Mouse (Mus musculus) E14TG2a.4 (cell line): ENCODE measurements at regions not wholly inside any gene's neighbourhood (a gene's known extent, or its start where the extent isn't known, plus 50 kb on each side); places are given as distances from the start of the nearest gene placed in this dataset.
"Not testable (repeated sequence)": the region's sequence is repeated elsewhere in the genome, so short reads cannot be mapped to it uniquely, and the experiment has no call there.

Experiments
- CTCF ChIP-seq: conservative IDR thresholded peaks from 2 replicates; pipeline ENCODE4 v1.5.1; 2014; ENCODE audit warnings: low read length
- POU5F1 ChIP-seq: IDR thresholded peaks from 2 replicates; pipeline ENCODE4 v1.6.1; 2014; ENCODE audit warnings: low read length, borderline replicate concordance

GRCm38 (mm10) chr14:53547365-53547764, 706.5 kb downstream of the Dad1 start:
- peak; percentile 31 for TF ChIP-seq CTCF
- TF ChIP-seq POU5F1: not testable (repeated sequence)
